In the genomic region with DNA sequence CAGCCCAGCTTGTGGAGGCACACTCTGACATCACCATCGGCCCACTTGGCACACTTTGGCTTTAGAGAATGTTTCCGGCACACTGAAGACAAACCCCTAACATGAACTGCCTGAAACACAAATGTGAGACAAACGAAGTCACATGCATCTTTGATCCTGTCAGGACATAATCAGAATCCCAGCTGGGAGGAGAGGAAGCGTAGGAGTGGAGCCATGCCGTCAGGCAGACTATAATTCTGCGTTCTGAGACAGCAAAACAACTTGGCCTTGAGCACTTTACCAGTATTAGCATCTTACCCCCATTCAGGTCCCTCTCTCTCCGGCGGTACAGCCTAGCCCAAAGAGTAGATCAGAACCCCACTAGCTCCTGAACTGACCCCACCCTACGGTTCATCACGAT, we compare ENCODE assay signal across 34 mouse cellular contexts. TPM values are rescaled to one million over a fixed set of nuclear protein-coding genes. Genes with fewer than 3 reads are reported as not detected.
DNase-seq lines count a peak whose midpoint lies in the region; ATAC-seq lines count a peak whose summit lies in the region.
"Had no signal": no experiment of that assay in that cellular context is flagged by ENCODE, and none has a peak within 500 bp of the region (broad histone marks: within the 10 kb centered on the region; RNA-seq: fewer than 3 reads in every experiment).

No protein-coding gene starts in this region.

- H3K27me3 ChIP-seq in heart, embryonic 11.5 days (ENCODE audit: control insufficient read depth, insufficient read depth, low read length) = peaks cover 63% of the 10 kb centered on the region
- H3K27me3 ChIP-seq in midbrain, embryonic 11.5 days (ENCODE audit: control insufficient read depth, insufficient read depth, low read length) = no peaks in the 10 kb centered on the region
- no peaks in the 10 kb centered on the region for H3K27me3 ChIP-seq in midbrain, embryonic 10.5 days (ENCODE audit: low read depth, poor library complexity, severe bottlenecking)
- H3K27me3 ChIP-seq: embryonic facial prominence, embryonic 12.5 days; forebrain, embryonic 12.5 days; neural tube, embryonic 13.5 days had no signal

- peaks cover 16% of the 10 kb centered on the region for H3K4me1 ChIP-seq in heart, embryonic 11.5 days (ENCODE audit: control insufficient read depth, insufficient read depth, low read length)
- peaks cover 3% of the 10 kb centered on the region; the same call in 1 of the 2 replicates for H3K4me1 ChIP-seq in midbrain, embryonic 11.5 days (ENCODE audit: control insufficient read depth, insufficient read depth, low read length)
- peaks cover 16% of the 10 kb centered on the region for H3K4me1 ChIP-seq in midbrain, embryonic 10.5 days

- no peak overlapping the region for H3K4me2 ChIP-seq in heart, embryonic 11.5 days
- H3K4me2 ChIP-seq in midbrain, embryonic 11.5 days = no peak overlapping the region
- H3K4me2 ChIP-seq: embryonic facial prominence, embryonic 12.5 days; forebrain, embryonic 12.5 days; neural tube, embryonic 13.5 days had no signal

- H3K9ac ChIP-seq in heart, embryonic 11.5 days (ENCODE audit: low read depth, low read length) = no peak overlapping the region
- H3K9ac ChIP-seq in midbrain, embryonic 11.5 days (ENCODE audit: low read length) = no peak overlapping the region
- H3K9ac ChIP-seq: embryonic facial prominence, embryonic 12.5 days; forebrain, embryonic 12.5 days; neural tube, embryonic 13.5 days had no signal

- no peak overlapping the region for H3K27ac ChIP-seq in heart, embryonic 11.5 days (ENCODE audit: low read depth, low read length)
- no peak overlapping the region for H3K27ac ChIP-seq in midbrain, embryonic 11.5 days (ENCODE audit: low read depth, low read length)
- H3K27ac ChIP-seq in midbrain, embryonic 10.5 days (replicated peaks) = no peak overlapping the region
- H3K27ac ChIP-seq: embryonic facial prominence, embryonic 12.5 days; forebrain, embryonic 12.5 days; hindbrain, embryonic 10.5 days; hindbrain, postnatal 0 days; neural tube, embryonic 13.5 days had no signal

- peak; percentile 69 to 81 for DNase-seq in heart, adult 18-20 months
- peak; percentile 64 for DNase-seq in midbrain, embryonic 11.5 days (ENCODE audit: low spot score, missing footprints)
- no peak for DNase-seq in midbrain, embryonic 10.5 days (ENCODE audit: low spot score)
- peak; percentile 72 to 77 for DNase-seq in heart, adult 9 months (ENCODE audit: low spot score in 2 of 2)
- peak; percentile 41 for DNase-seq in heart, postnatal 4 days
- DNase-seq in urinary bladder, adult 18-20 months (ENCODE audit: low spot score in 2 of 2) = no peak
- no peak for DNase-seq in retina, postnatal 1 day
- DNase-seq: cerebellum, adult 18-20 months; cerebellum, postnatal 25 days; kidney, adult 9 months; kidney, postnatal 36 days; lung, postnatal 4 days had no signal

- no peaks in the 10 kb centered on the region for H3K36me3 ChIP-seq in heart, embryonic 11.5 days (ENCODE audit: control insufficient read depth, insufficient read depth, low read length)
- H3K36me3 ChIP-seq in midbrain, embryonic 11.5 days (ENCODE audit: control insufficient read depth, insufficient read depth, low read length) = no peaks in the 10 kb centered on the region
- no peaks in the 10 kb centered on the region for H3K36me3 ChIP-seq in midbrain, embryonic 10.5 days
- H3K36me3 ChIP-seq: embryonic facial prominence, embryonic 12.5 days; forebrain, embryonic 12.5 days; hindbrain, embryonic 10.5 days; neural tube, embryonic 13.5 days had no signal

- no peaks in the 10 kb centered on the region for H3K9me3 ChIP-seq in heart, embryonic 11.5 days (replicated peaks; ENCODE audit: control insufficient read depth, low read length)
- no peaks in the 10 kb centered on the region for H3K9me3 ChIP-seq in midbrain, embryonic 11.5 days (ENCODE audit: control insufficient read depth, low read length)
- H3K9me3 ChIP-seq in midbrain, embryonic 10.5 days (replicated peaks) = no peaks in the 10 kb centered on the region
- H3K9me3 ChIP-seq: embryonic facial prominence, embryonic 12.5 days; forebrain, embryonic 12.5 days; hindbrain, embryonic 10.5 days; neural tube, embryonic 13.5 days had no signal

- WGBS in heart, embryonic 11.5 days (ENCODE audit: insufficient replicate concordance) = 86% methylated on average over 10 of the region's 10 CpGs
- 91% methylated on average over 10 of the region's 10 CpGs for WGBS in midbrain, embryonic 11.5 days
- WGBS in midbrain, embryonic 10.5 days = 88% methylated on average over 10 of the region's 10 CpGs

- H3K4me3 ChIP-seq in heart, embryonic 11.5 days (ENCODE audit: low read depth, low read length) = no peak overlapping the region
- H3K4me3 ChIP-seq in midbrain, embryonic 11.5 days (ENCODE audit: low read depth, low read length) = no peak overlapping the region
- no peak overlapping the region for H3K4me3 ChIP-seq in midbrain, embryonic 10.5 days
- H3K4me3 ChIP-seq: embryonic facial prominence, embryonic 12.5 days; forebrain, embryonic 12.5 days; hindbrain, embryonic 10.5 days; myocyte; neural tube, embryonic 13.5 days had no signal

- ATAC-seq in heart, embryonic 11.5 days (replicated peaks; ENCODE audit: insufficient number of reproducible peaks, low FRiP score, low TSS enrichment) = no peak
- ATAC-seq in midbrain, embryonic 11.5 days (ENCODE audit: low FRiP score) = no peak
- ATAC-seq: hindbrain, postnatal 0 days; intestine, embryonic 16.5 days; midbrain, embryonic 16.5 days had no signal

RNA-seq across cellular contexts. Expression of a gene that starts 21.3 kb away (rescaled TPM):
- total RNA-seq in heart, adult 18-20 months (2021) = 10 to 100 TPM; 41.9 to 50.3 TPM
- 0.39 TPM in 1 of 2 replicates, not detected in the other for polyA plus RNA-seq in heart, embryonic 11.5 days (2014; fragmentation: Nextera tagmentation; extraction: Ambion mirVana)
- 0.05 and 0.06 TPM in 2 replicates for polyA plus RNA-seq in midbrain, embryonic 11.5 days (2014; fragmentation: Nextera tagmentation; extraction: Ambion mirVana)
- polyA plus RNA-seq in midbrain, embryonic 10.5 days (2016; fragmentation: Nextera tagmentation; extraction: Ambion mirVana) = 0.06 and 0.12 TPM in 2 replicates
- 1 to 10 TPM; 1.3 to 2.2 TPM for total RNA-seq in heart, postnatal 4 days (2021)
- total RNA-seq: granulocyte monocyte progenitor cell, adult 5-6 weeks; liver, adult 2 months; megakaryocyte-erythroid progenitor cell, adult 5-6 weeks had no signal
- polyA plus RNA-seq: liver, adult 2 months; liver, embryonic 16.5 days had no signal

RNA-seq across cellular contexts. Expression of a gene that starts 46.2 kb away (rescaled TPM):
- total RNA-seq in heart, adult 18-20 months (2021) = not detected
- not detected in 2 replicates for polyA plus RNA-seq in heart, embryonic 11.5 days (2014; fragmentation: Nextera tagmentation; extraction: Ambion mirVana)
- not detected in 2 replicates for polyA plus RNA-seq in midbrain, embryonic 11.5 days (2014; fragmentation: Nextera tagmentation; extraction: Ambion mirVana)
- polyA plus RNA-seq in midbrain, embryonic 10.5 days (2016; fragmentation: Nextera tagmentation; extraction: Ambion mirVana) = not detected in 2 replicates
- total RNA-seq in heart, postnatal 4 days (2021) = not detected
- total RNA-seq: adrenal gland, postnatal 4 days; ES-E14; gastrocnemius, adult 8-10 months; granulocyte monocyte progenitor cell, adult 5-6 weeks; hindbrain, postnatal 0 days; layer of hippocampus, postnatal 36 days; left cerebral cortex, postnatal 10 days; liver, adult 2 months; megakaryocyte-erythroid progenitor cell, adult 5-6 weeks had no signal
- polyA plus RNA-seq: embryonic facial prominence, embryonic 12.5 days; forebrain, embryonic 12.5 days; hindbrain, embryonic 10.5 days; hindbrain, postnatal 0 days; intestine, embryonic 16.5 days; limb, embryonic 11.5 days; liver, adult 2 months; liver, embryonic 16.5 days; lung, embryonic 16.5 days; midbrain, embryonic 16.5 days; myocyte; neural tube, embryonic 13.5 days; spleen, adult 2 months; testis, adult 2 months had no signal

Comparison
In these comparisons a context has a peak if more than half of its experiments do, and no peak if none do; other contexts are left out.
1. DNase-seq: peak in heart, adult 18-20 months (2 of 2), midbrain, embryonic 11.5 days (single experiment), heart, adult 9 months (2 of 2) and heart, postnatal 4 days (single experiment); none in midbrain, embryonic 10.5 days (single experiment), urinary bladder, adult 18-20 months (0 of 2) and retina, postnatal 1 day (single experiment).